Mouse (Mus musculus): ENCODE results near the gene Txnrd2. TPM values are rescaled to one million over a fixed set of nuclear protein-coding genes. Genes with fewer than 3 reads are reported as not detected.
A peak's percentile ranks its signal among the peaks of the same experiment; 100 is the strongest.

Gene Txnrd2
- total RNA-seq, 4 experiments from 2014 or later, result 19.4 to 24.4 (median 21.0) TPM

- DNase-seq (ENCODE audit: low spot score in 2 of 2), result no peak
Observed at GRCm38 (mm10) chr16:18416837-18417236, 9.3 kb upstream of the Txnrd2 start.

GRCm38 (mm10) chr16:18417491-18417890 is 8.7 kb upstream of the Txnrd2 start:
- no peak for DNase-seq (ENCODE audit: low spot score in 2 of 2)

- no peak for DNase-seq (ENCODE audit: low spot score in 2 of 2)
Observed at GRCm38 (mm10) chr16:18418756-18419602, 7.2 kb upstream of the Txnrd2 start.

GRCm38 (mm10) chr16:18419603-18420026 is 6.6 kb upstream of the Txnrd2 start:
- no peak for DNase-seq (ENCODE audit: low spot score in 2 of 2)

- no peak for DNase-seq (ENCODE audit: low spot score in 2 of 2)
Observed at GRCm38 (mm10) chr16:18420571-18420970, 5.6 kb upstream of the Txnrd2 start.

- no peak for DNase-seq (ENCODE audit: low spot score in 2 of 2)
Observed at GRCm38 (mm10) chr16:18423203-18423914, 2.8 kb upstream of the Txnrd2 start.

GRCm38 (mm10) chr16:18423915-18424265 is 2.3 kb upstream of the Txnrd2 start:
- DNase-seq (ENCODE audit: low spot score in 2 of 2), result no peak

GRCm38 (mm10) chr16:18424364-18425045 is 1.7 kb upstream of the Txnrd2 start:
- no peak for DNase-seq (ENCODE audit: low spot score in 2 of 2)

GRCm38 (mm10) chr16:18425475-18426214 is 539 bp upstream of the Txnrd2 start:
- no peak for DNase-seq (ENCODE audit: low spot score in 2 of 2)

- no peak for DNase-seq (ENCODE audit: low spot score in 2 of 2)
Observed at GRCm38 (mm10) chr16:18426802-18427280, 657 bp downstream of the Txnrd2 start, which contains the start of gene Comt. Comt (minus strand) TSS chr16:18426852.

GRCm38 (mm10) chr16:18428011-18428515 is 1.9 kb downstream of the Txnrd2 start:
- no peak for DNase-seq (ENCODE audit: low spot score in 2 of 2)

- DNase-seq (ENCODE audit: low spot score in 2 of 2), result no peak
Observed at GRCm38 (mm10) chr16:18428516-18429042, 2.4 kb downstream of the Txnrd2 start.

- no peak for DNase-seq (ENCODE audit: low spot score in 2 of 2)
Observed at GRCm38 (mm10) chr16:18429641-18430040, 3.5 kb downstream of the Txnrd2 start.

GRCm38 (mm10) chr16:18430641-18431212 is 4.5 kb downstream of the Txnrd2 start:
- no peak for DNase-seq (ENCODE audit: low spot score in 2 of 2)

GRCm38 (mm10) chr16:18433341-18433920 is 7.2 kb downstream of the Txnrd2 start:
- DNase-seq (ENCODE audit: low spot score in 2 of 2), result no peak

- DNase-seq (ENCODE audit: low spot score in 2 of 2), result no peak
Observed at GRCm38 (mm10) chr16:18436128-18436527, 9.9 kb downstream of the Txnrd2 start.

GRCm38 (mm10) chr16:18443385-18443841 is 17.2 kb downstream of the Txnrd2 start:
- DNase-seq (ENCODE audit: low spot score in 2 of 2), result peak; percentile 92 to 99

- no peak for DNase-seq (ENCODE audit: low spot score in 2 of 2)
Observed at GRCm38 (mm10) chr16:18447243-18447642, 21.1 kb downstream of the Txnrd2 start.

GRCm38 (mm10) chr16:18448104-18448503 is 21.9 kb downstream of the Txnrd2 start:
- no peak for DNase-seq (ENCODE audit: low spot score in 2 of 2)

GRCm38 (mm10) chr16:18449005-18449404 is 22.8 kb downstream of the Txnrd2 start:
- DNase-seq (ENCODE audit: low spot score in 2 of 2), result no peak
